Mouse (Mus musculus): ENCODE measurements around the gene Cfap97d1.
A peak's percentile ranks its signal among the peaks of the same experiment; 100 is the strongest.
"Not testable (repeated sequence)": the region's sequence is repeated elsewhere in the genome, so short reads cannot be mapped to it uniquely, and the experiment has no call there.

The Cfap97d1 gene

DNA sequence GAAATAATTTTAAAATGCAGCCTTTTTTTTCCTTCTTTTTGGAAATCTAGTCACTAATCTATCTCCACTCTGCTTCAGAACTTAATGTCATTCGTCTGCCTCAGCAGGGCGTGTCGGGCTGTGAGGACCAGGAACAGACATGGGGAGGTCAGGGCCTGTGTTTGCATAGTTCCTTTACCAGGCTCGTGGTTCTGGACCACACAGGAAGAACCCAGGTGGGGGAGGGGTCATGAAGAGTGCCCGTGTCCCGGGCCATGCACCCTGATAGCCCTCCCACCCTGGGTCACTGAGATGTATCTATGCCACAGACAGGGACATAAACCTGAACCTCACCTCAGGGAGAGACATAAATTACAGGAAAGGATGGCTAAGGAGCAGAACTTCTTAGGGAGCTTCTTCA is 9.9 kb upstream of the Cfap97d1 start:
- DNase-seq = no peak

DNA sequence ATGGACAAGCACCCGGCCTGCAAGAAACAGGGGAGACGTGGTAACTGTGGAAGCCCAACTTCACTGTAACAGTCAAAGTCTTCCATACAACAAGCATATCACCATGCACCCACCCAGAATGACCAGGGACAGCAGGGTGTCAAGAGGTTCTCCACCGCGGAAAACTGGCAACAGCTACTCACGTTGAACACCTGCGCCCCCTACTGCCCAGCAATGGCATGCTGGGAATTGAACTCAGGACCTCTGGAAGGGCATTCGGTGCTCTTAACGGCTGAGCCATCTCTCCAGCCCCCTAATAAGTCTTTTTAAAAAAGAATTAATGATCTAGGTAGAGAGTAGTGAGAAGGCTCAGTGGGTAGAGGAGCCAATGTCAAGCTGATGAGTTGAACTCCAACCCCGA is 9.2 kb upstream of the Cfap97d1 start:
- DNase-seq = no peak

- DNase-seq = no peak
These were observed 7.1 kb upstream of the Cfap97d1 start for GRCm38 (mm10) chr11:101976949-101977348.

- no peak for DNase-seq
These were observed 4.9 kb upstream of the Cfap97d1 start for GRCm38 (mm10) chr11:101979140-101979539.

DNA sequence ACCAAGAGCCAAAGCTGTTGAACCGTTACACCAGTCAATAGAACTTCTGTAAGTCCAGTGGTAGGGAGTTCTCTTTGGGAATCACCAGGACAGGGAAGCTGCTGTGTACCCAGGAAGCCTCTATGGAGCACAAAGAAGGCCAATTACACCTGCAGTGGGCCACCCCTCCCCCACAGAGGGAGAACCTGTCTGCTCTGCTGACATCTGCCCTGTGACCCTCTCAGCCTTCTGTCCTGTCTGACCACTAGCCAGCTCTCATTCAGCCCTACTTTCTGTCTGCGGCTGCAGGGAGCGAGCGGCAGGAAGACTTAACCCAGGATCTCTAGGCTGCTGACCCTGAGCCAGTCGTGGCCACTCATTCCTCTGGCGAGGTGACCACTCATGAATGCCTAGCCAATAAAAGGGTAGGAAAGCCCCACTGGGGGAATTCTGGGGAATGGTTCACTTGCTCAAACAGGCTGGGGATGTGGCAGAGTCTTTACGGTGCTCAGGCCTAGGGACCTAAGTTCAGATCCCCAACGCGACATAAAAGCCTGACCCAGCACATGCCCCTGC is 3.4 kb upstream of the Cfap97d1 start:
- DNase-seq = no peak

DNA sequence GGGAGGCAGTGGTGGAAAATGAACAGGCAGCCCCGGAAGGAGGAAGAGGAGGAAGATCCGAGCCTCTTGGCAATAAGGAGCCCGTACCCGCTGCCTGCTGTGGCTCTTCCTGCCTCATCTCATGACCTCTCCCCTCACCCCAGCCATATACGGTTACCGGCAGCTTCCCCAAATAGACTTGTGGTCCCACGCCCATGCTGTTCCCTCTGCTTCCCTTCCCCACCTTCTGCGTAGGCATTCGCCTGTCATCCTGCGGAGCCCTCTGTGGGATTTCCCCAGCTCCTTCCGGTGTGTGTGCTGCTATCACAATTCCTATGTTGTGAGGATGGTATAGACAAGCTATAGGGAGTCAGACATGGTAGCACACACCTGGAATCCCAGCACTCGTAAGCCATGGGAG is 2.2 kb upstream of the Cfap97d1 start:
- no peak for DNase-seq

GRCm38 (mm10) chr11:101982981-101983411 is 1.1 kb upstream of the Cfap97d1 start:
- DNase-seq = no peak

- DNase-seq = no peak
These were observed 603 bp upstream of the Cfap97d1 start for GRCm38 (mm10) chr11:101983431-101983921.

- DNase-seq = not testable (repeated sequence)
These were observed 1.4 kb downstream of the Cfap97d1 start for GRCm38 (mm10) chr11:101985450-101985849.

DNA sequence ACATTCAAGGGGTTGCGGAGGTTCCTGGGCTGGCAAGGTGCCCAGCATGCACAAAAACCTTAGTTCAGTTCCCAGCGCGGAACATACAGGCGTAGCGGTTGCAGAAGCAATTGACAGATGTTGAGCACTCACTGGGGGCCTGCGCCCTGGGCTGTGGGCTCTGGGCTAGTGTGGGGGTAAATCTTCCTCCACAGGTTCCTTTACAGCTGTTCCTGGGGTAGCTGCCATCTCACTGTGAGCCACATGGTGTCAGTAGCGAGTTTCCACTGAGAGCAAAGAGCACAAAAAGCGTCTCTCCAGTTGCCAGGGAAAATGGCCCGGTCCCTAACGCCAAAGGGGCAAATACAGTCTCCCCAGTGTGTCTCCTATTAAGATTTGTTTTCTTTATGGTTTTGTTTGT is 1.9 kb downstream of the Cfap97d1 start:
- DNase-seq = peak; percentile 52 to 73

DNA sequence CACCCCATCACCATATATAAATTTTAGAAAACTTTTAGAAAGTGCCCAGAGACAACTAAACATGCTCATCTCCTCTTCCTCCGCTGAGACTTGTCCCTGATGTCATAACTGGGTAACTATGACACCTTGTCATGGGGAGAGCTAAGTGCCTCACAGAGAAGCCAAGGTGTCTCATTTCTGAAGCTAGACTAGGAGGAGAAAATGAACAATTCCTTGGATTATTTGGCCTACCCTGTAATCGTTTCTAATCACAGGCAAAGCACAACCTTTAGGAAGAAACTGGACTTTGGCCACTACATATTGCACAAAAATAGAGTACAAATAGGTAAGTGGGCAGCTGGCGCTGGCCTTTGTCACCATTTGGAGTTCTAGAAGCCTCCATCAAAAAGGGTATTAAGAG is 2.8 kb downstream of the Cfap97d1 start, which contains the start of gene Dusp3:
Dusp3 (minus strand) TSS at position 101 of the 400 bp plus-strand sequence.
- no peak for DNase-seq

DNA sequence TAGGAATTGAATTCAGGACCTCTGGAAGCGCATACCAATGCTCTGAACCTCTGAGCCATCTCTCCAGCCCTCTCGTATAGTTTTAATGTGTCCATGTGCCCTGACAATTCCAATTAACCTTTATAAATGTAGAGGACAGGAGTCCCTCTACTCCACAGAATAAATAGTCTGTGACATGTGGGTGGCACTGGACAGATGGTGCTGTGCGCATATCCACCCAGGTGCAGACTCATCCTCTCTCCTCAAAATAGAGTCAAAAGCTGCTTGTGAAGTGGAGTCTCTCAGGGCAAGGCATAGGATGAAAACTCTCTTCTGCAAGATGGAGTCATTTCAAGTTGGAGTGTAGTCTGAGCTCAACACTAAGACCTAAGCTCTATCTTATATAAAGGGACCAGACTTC is 6.2 kb downstream of the Cfap97d1 start:
- DNase-seq = no peak

DNA sequence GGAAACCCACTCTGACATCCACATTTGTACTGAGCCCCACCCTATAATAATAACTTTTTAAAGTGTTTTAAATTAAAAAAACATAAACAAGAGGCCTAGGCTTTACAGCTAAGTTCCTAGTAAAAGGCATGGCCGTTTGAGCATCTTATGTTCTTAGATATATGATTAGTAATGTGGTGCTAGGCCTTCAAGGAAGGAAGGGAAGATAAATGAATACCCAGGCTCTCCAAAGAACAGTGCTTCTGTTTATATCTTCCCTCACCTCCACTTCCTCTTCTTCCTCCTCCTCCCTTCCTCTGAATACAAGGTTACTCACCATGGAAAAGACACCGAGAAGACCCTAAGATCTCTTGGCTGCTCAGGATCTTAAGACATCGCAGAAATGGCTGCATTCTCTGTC is 7.7 kb downstream of the Cfap97d1 start:
- DNase-seq = no peak

DNA sequence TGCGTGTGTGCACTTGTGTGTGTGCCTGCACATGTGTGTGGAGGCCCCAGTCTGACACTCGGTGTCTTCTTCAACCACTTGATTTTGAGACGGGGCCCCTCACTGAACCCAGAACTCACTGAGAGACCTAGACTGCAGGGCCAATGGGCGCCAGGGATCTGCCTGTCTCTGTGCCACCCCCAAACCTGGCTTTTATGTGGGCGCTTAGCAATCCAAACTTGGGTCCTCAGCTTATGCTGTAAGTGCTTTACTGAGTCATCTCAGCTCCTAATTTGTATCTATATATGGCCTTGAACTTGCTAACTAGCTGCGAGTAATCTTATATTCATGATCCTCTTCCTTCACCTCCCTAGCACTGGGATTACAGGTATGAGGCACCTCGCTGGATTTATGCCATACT is 8.3 kb downstream of the Cfap97d1 start:
- no peak for DNase-seq

DNA sequence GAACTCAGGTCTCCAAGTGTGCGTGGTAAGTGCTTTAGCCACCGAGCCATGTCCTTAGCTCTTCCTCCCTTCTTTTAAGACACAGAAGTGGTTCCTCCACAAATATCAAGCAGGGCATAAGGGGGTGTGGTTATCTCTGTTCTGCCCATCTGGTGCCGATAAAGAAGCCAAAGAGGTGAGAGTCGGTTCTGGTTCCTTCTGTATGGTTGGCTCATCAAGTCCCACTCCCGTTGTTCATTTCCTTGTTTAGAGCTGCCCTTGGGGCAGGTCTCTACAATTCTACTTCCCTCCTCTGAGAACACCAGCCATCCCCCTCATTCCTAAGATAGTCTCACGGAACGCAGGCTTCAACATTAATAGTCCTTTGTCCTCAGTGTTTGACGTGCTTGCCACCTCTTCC is 10.0 kb downstream of the Cfap97d1 start:
- no peak for DNase-seq

- DNase-seq = no peak
These were observed 11.9 kb downstream of the Cfap97d1 start for GRCm38 (mm10) chr11:101995938-101996337.

DNA sequence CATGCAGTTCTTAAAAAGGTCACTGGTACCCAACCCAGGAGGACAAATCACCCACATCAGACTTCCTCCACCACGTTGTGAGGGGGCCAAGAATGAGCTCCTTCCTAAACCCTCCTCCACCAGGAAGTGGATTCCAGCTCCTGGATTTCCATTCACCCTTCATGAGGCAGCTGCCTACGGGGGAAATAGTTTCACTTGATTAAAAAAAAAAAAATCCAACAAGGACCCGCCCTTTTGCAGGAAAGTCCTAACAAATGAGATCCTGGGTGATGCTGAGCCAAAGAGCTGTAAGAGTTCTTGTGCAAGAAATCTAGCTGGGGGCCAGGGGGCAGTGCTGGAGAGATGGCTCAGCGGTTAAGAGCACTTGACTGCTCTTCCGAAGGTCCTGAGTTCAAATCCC is 14.2 kb downstream of the Cfap97d1 start:
- DNase-seq = no peak

DNA sequence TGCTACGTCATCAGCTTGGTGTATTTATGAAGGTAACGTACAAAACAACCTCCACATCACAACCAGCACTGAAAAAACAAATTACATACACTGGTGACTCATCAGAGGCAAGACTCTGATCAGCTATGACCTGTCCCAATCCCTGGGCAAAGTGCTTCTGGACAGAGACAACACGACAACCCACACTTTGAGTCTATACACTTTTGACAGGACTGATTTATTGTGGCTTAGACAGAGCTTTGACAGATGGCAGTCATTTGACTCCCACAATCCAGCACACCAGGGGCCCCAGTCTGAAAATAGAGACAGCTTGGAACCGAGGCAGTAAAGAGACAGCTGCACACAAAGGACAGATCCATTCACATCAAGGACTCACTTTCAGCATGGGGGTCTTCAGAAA is 15.4 kb downstream of the Cfap97d1 start:
- DNase-seq = no peak

DNA sequence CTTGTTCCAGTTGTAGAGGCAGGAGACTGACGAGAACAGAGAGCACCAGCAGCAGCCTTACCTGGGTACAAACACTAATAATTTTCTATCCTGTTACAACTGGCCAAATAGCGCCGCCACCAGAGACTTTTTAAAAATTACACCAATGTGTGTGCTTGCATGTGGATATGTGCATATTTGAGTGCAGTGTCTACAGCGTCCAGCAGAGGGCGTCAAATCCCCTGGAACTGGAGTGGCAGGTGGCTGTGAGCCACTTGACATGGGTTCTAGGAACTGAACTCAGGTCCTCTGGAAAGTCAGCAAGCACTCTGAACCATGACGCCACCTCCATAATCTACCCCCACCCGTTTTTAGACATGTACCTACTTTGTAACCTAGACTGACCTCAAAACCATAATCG is 20.2 kb downstream of the Cfap97d1 start:
- DNase-seq = no peak

GRCm38 (mm10) chr11:102006271-102006670 is 22.2 kb downstream of the Cfap97d1 start:
- no peak for DNase-seq

DNA sequence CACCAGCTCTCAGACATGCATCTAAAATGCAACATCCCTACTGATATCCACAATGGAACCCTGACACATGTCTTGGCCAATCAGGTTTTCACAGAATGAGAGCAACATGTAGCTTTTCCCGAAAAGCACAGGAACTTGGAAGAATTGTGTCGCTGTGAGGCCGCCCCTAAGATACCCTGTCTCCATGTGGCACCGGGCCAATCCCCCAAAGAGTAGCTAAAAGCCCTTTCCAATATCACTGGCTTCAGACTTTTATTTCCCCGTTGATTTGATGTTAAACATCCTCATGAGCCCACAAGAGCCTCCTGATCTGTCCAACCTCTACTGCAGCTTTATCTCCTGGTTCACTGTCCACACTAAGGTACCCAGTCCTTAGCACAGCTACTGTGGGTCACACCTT is 22.6 kb downstream of the Cfap97d1 start:
- DNase-seq = no peak

DNA sequence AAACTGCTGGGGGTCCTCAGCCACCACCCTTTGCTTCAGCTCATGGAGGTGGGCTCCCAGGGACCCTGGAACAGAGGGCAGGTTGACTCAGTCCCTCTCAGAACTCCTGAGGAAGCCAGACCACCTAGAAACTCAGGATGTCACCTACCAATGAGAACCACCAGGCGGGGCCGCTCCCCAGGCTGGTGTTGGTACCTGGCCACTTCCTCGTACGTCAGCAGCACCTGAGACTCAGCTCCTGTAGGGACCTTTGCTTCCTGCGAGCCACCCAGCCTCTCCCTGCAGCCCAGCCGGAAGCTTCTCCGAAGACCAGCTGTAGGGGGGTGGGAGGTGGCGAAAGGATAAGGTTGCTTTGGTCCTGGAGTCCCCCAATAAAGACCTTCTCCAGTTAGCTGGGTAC is 24.3 kb downstream of the Cfap97d1 start:
- DNase-seq = no peak

DNA sequence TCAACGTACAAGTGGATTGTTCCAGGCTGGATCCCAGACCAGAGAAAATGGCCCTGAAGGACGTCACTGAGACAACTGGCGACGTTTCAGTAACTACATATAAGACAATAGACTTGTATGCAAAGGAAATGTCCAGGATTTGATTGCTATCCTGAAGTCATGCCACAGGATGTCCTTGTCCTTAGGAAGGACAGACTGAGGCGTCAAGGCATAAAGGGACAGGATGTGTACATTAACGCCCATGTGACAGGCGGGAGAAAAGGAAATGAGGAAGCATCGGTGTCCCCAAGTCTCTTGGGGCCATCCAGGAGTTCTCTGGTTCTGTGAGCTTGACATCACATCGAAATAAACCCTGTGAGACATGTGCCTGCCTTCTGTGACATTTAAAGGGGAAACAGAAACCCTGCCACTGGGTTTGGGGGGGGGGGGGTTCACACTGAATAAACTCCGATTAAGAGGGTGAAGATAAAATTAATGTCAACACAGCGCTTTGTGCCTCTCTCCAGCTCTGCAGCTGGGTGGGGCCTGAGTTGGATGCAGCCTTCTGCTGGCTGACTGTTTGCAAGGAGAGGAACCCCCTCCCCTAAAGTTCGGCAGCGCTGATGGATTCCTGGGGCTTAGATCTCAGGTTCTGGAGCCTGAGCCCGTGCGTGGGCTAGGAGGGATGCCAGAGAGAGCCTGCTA is 25.0 kb downstream of the Cfap97d1 start:
- DNase-seq = no peak

GRCm38 (mm10) chr11:102010140-102010539 is 26.1 kb downstream of the Cfap97d1 start:
- DNase-seq = no peak

DNA sequence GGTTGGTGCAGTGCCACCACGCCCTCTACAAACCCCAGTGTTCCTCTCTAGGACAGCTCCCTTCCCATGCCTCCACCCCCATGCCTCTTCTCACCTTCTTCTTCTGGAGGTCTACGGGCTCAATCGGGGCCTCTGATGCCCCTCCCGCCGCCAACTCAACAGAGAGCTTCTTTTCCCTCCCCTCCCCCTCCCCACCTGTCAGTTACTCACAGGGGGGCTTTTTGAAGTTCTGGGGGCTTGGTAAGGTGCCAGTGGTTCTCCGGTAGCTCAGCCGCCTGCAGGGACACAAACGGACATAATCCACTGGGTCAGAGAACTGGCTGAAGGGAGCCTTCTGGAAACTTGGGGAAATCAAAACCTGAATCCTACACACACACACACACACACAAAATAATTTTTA is 27.4 kb downstream of the Cfap97d1 start:
- DNase-seq = no peak
